Mouse (Mus musculus) hindbrain, embryonic 16.5 days (tissue): ENCODE measurements around the gene Gss. TPM values are rescaled to one million over a fixed set of nuclear protein-coding genes. Genes with fewer than 3 reads are reported as not detected.

Source experiments
- ATAC-seq: fragments of 200-750 bp; cut with Nextera tagmentation; 2 replicates; pipeline ENCODE4 v1.8.0; 2017; ENCODE audit warnings: moderate TSS enrichment, moderate library complexity
- H3K27ac ChIP-seq: fragments of 300-500 bp; sonication (generic); 2 replicates; pipeline ENCODE4 v1.5.1; 2014; ENCODE audit warnings: low read depth, mild to moderate bottlenecking, control low read depth, low read length, moderate library complexity
- H3K27me3 ChIP-seq: fragments of 300-500 bp; sonication (generic); replicated peaks from 2 replicates; pipeline ENCODE4 v1.6.1; 2014; ENCODE audit warnings: low read length; ENCODE audit not compliant: control insufficient read depth, insufficient read depth
- H3K36me3 ChIP-seq: fragments of 300-500 bp; sonication (generic); 2 replicates; pipeline ENCODE4 v1.6.1; 2014; ENCODE audit warnings: mild to moderate bottlenecking, low read length, moderate library complexity, mixed read lengths; ENCODE audit not compliant: control insufficient read depth, insufficient read depth
- H3K4me1 ChIP-seq: fragments of 300-500 bp; sonication (generic); 2 replicates; pipeline ENCODE4 v1.6.1; 2014; ENCODE audit warnings: low read depth, low read length; ENCODE audit not compliant: control insufficient read depth, insufficient read depth
- H3K4me2 ChIP-seq: fragments of 300-500 bp; sonication (generic); 2 replicates; pipeline ENCODE4 v1.6.1; 2014; ENCODE audit warnings: mild to moderate bottlenecking, low read length, control low read depth, moderate library complexity
- H3K4me3 ChIP-seq: fragments of 300-500 bp; sonication (generic); 2 replicates; pipeline ENCODE4 v1.5.1; 2014; ENCODE audit warnings: mild to moderate bottlenecking, low read length, control low read depth, moderate library complexity
- H3K9ac ChIP-seq: fragments of 300-500 bp; sonication (generic); 2 replicates; pipeline ENCODE4 v1.6.1; 2014; ENCODE audit warnings: low read depth, mild to moderate bottlenecking, control low read depth, low read length, moderate library complexity
- H3K9me3 ChIP-seq: fragments of 300-500 bp; sonication (generic); 2 replicates; pipeline ENCODE4 v1.6.1; 2014; ENCODE audit warnings: mild to moderate bottlenecking, low read length, moderate library complexity; ENCODE audit not compliant: control insufficient read depth
- WGBS: fragments of 180-500 bp; shearing (Covaris S2); extraction: QIAGEN DNeasy Blood & Tissue Kit; methylation state at CpG from one replicate; pipeline ENCODE4 v1.1.7; 2014; 5-methylcytosine and 5-hydroxymethylcytosine counted together
- polyA plus RNA-seq: library from polyadenylated mRNA; unstranded; fragments of >200 nt; fragmentation: Nextera tagmentation; extraction: Ambion mirVana; gene quantifications from 2 replicates; pipeline ENCODE4 v1.2.1, GENCODE M21; 2015

Gene Gss
- polyA plus RNA-seq, 1 experiment from 2014 or later = 15.7 TPM

DNA sequence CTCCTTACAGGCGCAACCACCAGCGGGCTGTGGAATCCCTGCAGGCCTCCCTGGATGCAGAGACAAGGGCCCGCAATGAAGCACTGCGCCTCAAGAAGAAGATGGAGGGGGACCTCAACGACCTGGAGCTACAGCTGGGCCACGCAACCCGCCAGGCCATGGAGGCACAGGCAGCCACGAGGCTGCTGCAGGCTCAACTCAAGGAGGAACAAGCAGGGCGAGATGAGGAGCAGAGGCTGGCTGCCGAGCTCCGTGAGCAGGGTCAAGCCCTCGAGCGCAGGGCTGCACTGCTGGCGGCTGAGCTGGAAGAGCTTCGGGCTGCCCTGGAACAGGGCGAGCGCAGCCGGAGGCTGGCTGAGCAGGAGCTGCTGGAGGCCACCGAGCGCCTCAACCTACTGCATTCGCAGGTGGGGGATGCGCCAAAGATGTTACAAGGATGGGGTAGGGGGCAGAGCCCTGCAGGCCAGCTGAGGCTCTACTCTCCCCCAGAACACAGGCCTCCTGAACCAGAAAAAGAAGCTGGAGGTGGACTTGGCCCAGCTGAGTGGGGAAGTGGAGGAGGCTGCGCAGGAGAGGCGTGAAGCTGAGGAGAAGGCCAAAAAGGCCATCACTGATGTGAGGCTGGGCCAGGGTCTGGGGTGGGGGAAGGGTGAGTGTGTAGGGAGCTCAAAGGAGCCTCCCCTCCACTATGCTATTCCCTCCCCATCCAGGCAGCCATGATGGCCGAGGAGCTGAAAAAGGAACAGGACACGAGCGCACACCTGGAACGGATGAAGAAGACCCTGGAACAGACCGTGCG is 39.7 kb upstream of the Gss start:
- Histone ChIP-seq H3K4me2 (no peak overlapping the region), H3K27me3 (peaks cover 29% of the 10 kb centered on the region), H3K27ac (no peak overlapping the region), H3K9me3 (no peaks in the 10 kb centered on the region), H3K36me3 (peaks cover 36% of the 10 kb centered on the region), H3K4me3 (no peak overlapping the region), H3K4me1 (peaks cover 21% of the 10 kb centered on the region), H3K9ac (no peak overlapping the region)
- WGBS = 65% methylated on average over 30 of the region's 30 CpGs
- no peak for ATAC-seq

DNA sequence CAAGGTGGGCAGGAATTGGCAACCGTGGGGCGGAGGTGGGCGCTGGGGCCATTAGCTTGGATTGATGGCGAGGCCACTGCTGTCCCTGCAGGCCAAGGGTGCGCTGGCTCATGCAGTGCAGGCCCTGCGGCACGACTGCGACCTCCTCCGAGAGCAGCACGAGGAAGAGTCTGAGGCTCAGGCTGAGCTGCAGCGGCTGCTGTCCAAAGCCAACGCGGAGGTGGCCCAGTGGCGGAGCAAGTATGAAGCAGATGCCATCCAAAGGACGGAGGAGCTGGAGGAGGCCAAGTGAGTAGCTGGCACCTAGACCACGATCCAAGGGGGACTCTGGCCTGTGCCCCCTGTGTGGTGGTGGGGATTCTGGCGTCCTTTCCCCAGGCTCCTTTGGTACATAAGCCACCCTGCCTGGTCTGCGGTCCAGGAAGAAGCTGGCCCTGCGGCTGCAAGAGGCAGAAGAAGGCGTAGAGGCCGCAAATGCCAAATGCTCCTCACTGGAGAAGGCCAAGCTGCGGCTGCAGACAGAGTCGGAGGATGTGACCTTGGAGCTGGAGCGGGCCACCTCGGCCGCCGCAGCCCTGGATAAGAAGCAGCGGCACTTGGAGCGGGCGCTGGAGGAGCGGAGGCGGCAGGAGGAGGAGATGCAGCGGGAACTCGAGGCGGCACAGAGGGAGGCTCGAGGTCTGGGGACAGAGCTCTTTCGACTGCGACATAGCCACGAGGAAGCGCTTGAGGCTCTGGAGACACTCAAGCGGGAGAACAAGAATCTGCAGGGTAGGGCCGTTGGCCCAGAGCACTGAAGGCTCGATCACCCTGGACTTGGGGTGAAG is 38.2 kb upstream of the Gss start:
- ATAC-seq = no peak
- 26% methylated on average over 43 of the region's 43 CpGs for WGBS
- Histone ChIP-seq H3K27me3 (peaks cover 29% of the 10 kb centered on the region), H3K27ac (no peak overlapping the region), H3K4me1 (peaks cover 21% of the 10 kb centered on the region), H3K9me3 (no peaks in the 10 kb centered on the region), H3K4me2 (no peak overlapping the region), H3K9ac (peak overlapping the region; percentile 42), H3K4me3 (no peak overlapping the region), H3K36me3 (peaks cover 30% of the 10 kb centered on the region)

DNA sequence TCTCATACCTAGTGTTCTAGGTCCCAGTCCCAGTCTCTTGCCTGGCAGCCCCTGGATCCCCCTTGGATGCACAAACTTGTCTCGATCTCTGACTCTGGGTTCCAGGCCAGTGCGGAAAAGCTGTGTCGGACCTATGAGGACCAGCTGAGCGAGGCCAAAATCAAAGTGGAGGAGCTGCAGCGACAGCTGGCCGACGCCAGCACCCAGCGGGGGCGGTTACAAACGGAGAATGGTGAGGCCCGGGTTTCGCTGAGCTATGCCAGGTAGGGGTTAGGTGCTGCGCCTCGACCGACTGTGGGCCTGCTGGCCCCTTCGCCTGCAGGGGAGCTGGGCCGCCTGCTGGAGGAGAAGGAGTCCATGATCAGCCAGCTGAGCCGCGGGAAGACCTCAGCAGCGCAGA is 37.5 kb upstream of the Gss start:
- Histone ChIP-seq H3K27ac (no peak overlapping the region), H3K9ac (peak overlapping the region; percentile 42), H3K4me2 (no peak overlapping the region), H3K36me3 (peaks cover 24% of the 10 kb centered on the region), H3K4me1 (peaks cover 21% of the 10 kb centered on the region), H3K9me3 (no peaks in the 10 kb centered on the region), H3K4me3 (no peak overlapping the region), H3K27me3 (peaks cover 28% of the 10 kb centered on the region)
- WGBS = 34% methylated on average over 20 of the region's 20 CpGs
- ATAC-seq = no peak

DNA sequence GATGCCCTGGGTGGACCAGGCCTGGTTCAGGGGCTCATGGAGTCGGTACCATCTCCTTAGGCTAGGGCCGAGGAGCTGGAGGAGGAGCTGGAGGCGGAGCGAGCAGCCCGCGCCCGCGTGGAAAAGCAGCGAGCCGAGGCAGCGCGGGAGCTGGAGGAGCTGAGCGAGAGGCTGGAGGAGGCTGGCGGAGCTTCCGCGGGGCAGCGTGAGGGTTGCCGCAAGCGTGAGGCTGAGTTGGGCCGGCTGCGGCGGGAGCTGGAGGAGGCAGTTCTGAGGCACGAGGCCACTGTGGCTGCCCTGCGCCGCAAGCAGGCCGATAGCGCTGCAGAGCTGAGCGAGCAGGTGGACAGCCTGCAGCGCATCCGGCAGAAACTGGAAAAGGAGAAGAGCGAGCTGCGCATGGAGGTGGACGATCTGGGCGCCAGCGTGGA is 36.6 kb upstream of the Gss start:
- 1% methylated on average over 35 of the region's 35 CpGs for WGBS
- peaks cover 15% of the 10 kb centered on the region for H3K36me3 ChIP-seq
- no peaks in the 10 kb centered on the region for H3K9me3 ChIP-seq
- peak overlapping the region; percentile 25; the same call in 1 of the 2 replicates for H3K27ac ChIP-seq
- H3K4me1 ChIP-seq = peaks cover 21% of the 10 kb centered on the region
- H3K27me3 ChIP-seq = peaks cover 27% of the 10 kb centered on the region
- H3K4me2 ChIP-seq = peak overlapping the region; percentile 92
- peak overlapping the region; percentile 46 for H3K4me3 ChIP-seq
- ATAC-seq = peak; percentile 72
- H3K9ac ChIP-seq = peak overlapping the region; percentile 68

DNA sequence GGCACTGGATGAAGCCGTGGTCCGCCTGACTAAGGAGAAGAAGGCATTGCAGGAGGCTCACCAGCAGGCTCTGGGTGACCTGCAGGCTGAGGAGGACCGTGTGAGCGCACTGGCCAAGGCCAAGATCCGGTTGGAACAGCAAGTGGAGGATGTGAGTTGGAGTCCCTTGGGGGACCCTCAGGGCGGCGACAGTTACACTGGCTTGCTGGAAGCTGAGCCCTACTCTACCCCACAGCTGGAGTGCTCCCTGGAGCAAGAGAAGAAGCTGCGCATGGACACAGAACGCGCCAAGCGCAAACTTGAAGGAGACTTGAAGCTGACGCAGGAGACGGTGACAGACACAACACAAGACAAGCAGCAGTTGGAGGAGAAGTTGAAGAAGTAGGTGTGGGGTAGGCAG is 35.9 kb upstream of the Gss start:
- 77% methylated on average over 13 of the region's 13 CpGs for WGBS
- ATAC-seq = no peak

DNA sequence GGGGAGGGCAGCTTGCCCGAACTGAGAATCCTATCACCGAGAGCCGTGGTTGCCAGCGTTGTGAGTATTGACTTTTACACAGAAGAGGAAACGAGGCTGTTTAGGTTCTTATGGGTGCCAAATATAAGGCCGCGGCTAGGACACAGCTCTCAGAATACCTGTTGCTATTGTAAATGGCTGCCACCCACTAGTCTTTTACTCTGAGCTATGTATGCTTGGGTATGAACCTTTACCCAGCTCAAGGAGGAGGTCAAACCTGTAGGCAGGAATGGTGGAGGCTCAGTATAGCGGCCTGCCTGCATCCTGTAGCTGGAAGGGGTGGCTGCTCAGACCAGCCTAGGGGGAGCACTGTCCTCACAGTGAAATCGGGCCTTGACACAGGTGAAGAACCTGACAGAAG is 35.5 kb upstream of the Gss start:
- ATAC-seq = no peak
- 89% methylated on average over 9 of the region's 9 CpGs for WGBS
- H3K4me1 ChIP-seq = peaks cover 21% of the 10 kb centered on the region
- H3K36me3 ChIP-seq = peaks cover 5% of the 10 kb centered on the region; the same call in 1 of the 2 replicates
- H3K4me3 ChIP-seq = no peak overlapping the region
- H3K27ac ChIP-seq = no peak overlapping the region
- H3K9me3 ChIP-seq = no peaks in the 10 kb centered on the region
- H3K27me3 ChIP-seq = peaks cover 19% of the 10 kb centered on the region
- H3K4me2 ChIP-seq = no peak overlapping the region
- no peak overlapping the region for H3K9ac ChIP-seq

More for the DNA sequence above, 35.9 kb upstream of the Gss start:
- Histone ChIP-seq H3K4me2 (no peak overlapping the region; the same call in 1 of the 2 replicates), H3K9me3 (no peaks in the 10 kb centered on the region), H3K27me3 (peaks cover 23% of the 10 kb centered on the region), H3K4me3 (no peak overlapping the region), H3K4me1 (peaks cover 21% of the 10 kb centered on the region), H3K9ac (no peak overlapping the region; the same call in 1 of the 2 replicates), H3K27ac (no peak overlapping the region), H3K36me3 (peaks cover 8% of the 10 kb centered on the region; the same call in 1 of the 2 replicates)

DNA sequence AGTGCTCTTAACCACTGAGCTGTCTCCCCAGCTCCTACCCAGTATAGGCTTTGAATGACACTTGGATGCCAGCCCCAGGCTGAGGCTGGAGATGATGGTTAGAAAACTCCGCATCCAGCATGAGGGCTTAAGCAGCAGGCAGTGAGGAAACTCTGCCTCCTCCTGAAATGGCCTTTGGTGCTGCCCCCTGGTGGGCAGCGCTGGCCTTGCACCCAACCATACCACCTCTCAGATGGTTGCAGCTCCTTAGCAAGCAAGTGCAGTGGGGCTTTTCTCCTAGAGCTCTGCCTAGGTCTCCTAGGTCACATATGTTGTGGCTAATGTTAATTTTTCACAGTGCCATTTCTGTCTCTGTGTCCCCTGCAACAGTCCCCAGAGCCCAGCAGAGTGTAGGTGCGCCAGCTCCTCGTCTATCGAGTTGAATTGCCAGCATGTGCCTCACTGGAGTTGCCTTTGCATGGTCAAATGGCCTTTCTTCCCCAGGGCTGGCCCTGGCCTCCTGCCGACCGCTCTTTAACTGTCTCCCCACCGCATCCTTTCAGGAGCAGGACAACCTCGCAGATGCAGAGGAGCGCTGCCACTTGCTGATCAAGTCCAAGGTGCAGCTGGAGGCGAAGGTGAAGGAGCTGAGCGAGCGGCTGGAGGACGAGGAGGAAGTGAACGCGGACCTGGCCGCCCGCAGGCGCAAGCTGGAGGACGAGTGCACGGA is 34.6 kb upstream of the Gss start:
- Histone ChIP-seq H3K36me3 (0 out of 2 replicates have a peak, but pooled peaks cover 2% of the 10 kb centered on the region), H3K4me2 (no peak overlapping the region), H3K27ac (no peak overlapping the region), H3K4me3 (no peak overlapping the region), H3K27me3 (peaks cover 10% of the 10 kb centered on the region), H3K4me1 (peaks cover 21% of the 10 kb centered on the region), H3K9me3 (no peaks in the 10 kb centered on the region), H3K9ac (no peak overlapping the region)
- WGBS = 53% methylated on average over 21 of the region's 21 CpGs
- no peak for ATAC-seq

DNA sequence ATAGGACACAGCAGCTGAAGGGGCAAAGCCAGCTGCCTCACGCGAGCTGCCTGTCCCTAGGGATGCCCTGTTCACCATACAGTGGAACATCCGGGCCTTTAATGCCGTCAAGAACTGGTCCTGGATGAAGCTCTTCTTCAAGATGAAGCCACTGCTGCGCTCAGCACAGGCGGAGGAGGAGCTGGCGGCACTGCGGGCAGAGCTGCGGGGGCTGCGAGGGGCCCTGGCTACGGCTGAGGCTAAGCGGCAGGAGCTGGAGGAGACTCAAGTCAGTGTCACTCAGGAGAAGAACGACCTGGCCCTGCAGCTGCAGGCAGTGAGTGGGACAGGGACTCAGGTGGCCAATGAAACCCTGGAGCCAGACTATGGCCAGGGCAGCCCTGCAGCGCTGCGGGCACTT is 33.7 kb upstream of the Gss start:
- Histone ChIP-seq H3K9me3 (no peaks in the 10 kb centered on the region), H3K4me3 (no peak overlapping the region), H3K36me3 (no peaks in the 10 kb centered on the region), H3K4me1 (peaks cover 20% of the 10 kb centered on the region), H3K4me2 (no peak overlapping the region), H3K9ac (peak overlapping the region; percentile 11; the same call in 1 of the 2 replicates), H3K27me3 (peaks cover 4% of the 10 kb centered on the region), H3K27ac (no peak overlapping the region)
- ATAC-seq = no peak
- 40% methylated on average over 13 of the region's 15 CpGs for WGBS
